Mouse (Mus musculus) hindbrain, embryonic 12.5 days (tissue): Measurements from ENCODE around the gene Mdm2. TPM values are rescaled to one million over a fixed set of nuclear protein-coding genes. Genes with fewer than 3 reads are reported as not detected.

Experiments used
- ATAC-seq: fragments of 200-750 bp; cut with Nextera tagmentation; 2 replicates; pipeline ENCODE4 v1.8.0; 2017; ENCODE audit warnings: moderate TSS enrichment; ENCODE audit not compliant: low FRiP score
- H3K27ac ChIP-seq: fragments of 300-500 bp; sonication (generic); 2 replicates; pipeline ENCODE4 v1.5.1; 2016; ENCODE audit warnings: mild to moderate bottlenecking
- H3K27me3 ChIP-seq: fragments of 300-500 bp; sonication (generic); 2 replicates; pipeline ENCODE4 v1.6.1; 2016; ENCODE audit warnings: mild to moderate bottlenecking
- H3K36me3 ChIP-seq: fragments of 300-500 bp; sonication (generic); 2 replicates; pipeline ENCODE4 v1.6.1; 2016; ENCODE audit warnings: mild to moderate bottlenecking
- H3K4me1 ChIP-seq: fragments of 300-500 bp; sonication (generic); 2 replicates; pipeline ENCODE4 v1.6.1; 2016
- H3K4me2 ChIP-seq: fragments of 300-500 bp; sonication (generic); replicated peaks from 2 replicates; pipeline ENCODE4 v1.6.1; 2016; ENCODE audit warnings: mild to moderate bottlenecking
- H3K4me3 ChIP-seq: fragments of 300-500 bp; sonication (generic); 2 replicates; pipeline ENCODE4 v1.5.1; 2016; ENCODE audit warnings: mild to moderate bottlenecking
- H3K9ac ChIP-seq: fragments of 300-500 bp; sonication (generic); 2 replicates; pipeline ENCODE4 v1.6.1; 2016; ENCODE audit warnings: mild to moderate bottlenecking, moderate library complexity
- H3K9me3 ChIP-seq: fragments of 300-500 bp; sonication (generic); replicated peaks from 2 replicates; pipeline ENCODE4 v1.6.1; 2016; ENCODE audit warnings: mild to moderate bottlenecking
- WGBS: fragments of 180-500 bp; shearing (Covaris S2); methylation state at CpG from one replicate; pipeline ENCODE4 v1.1.7; 2016; 5-methylcytosine and 5-hydroxymethylcytosine counted together
- polyA plus RNA-seq: library from polyadenylated mRNA; unstranded; fragments of >200 nt; fragmentation: Nextera tagmentation; extraction: Ambion mirVana; gene quantifications from 2 replicates; pipeline ENCODE4 v1.2.1, GENCODE M21; 2016

Mdm2 gene
- polyA plus RNA-seq, 1 experiment from 2014 or later = 69.2 TPM

GRCm38 (mm10) chr10:117663056-117663864 lies 47.3 kb downstream of the Mdm2 start:
- H3K4me3 ChIP-seq = no peak overlapping the region
- peak overlapping the region; percentile 27 for H3K4me2 ChIP-seq
- H3K9me3 ChIP-seq = no peaks in the 10 kb centered on the region
- 74% methylated on average over 14 of the region's 14 CpGs for WGBS
- H3K27ac ChIP-seq = no peak overlapping the region
- no peaks in the 10 kb centered on the region for H3K36me3 ChIP-seq
- no peak for ATAC-seq
- no peaks in the 10 kb centered on the region for H3K27me3 ChIP-seq
- H3K4me1 ChIP-seq = peaks cover 7% of the 10 kb centered on the region; the same call in 1 of the 2 replicates
- H3K9ac ChIP-seq = no peak overlapping the region

- H3K36me3 ChIP-seq = no peaks in the 10 kb centered on the region
- no peak overlapping the region for H3K4me2 ChIP-seq
- no peaks in the 10 kb centered on the region for H3K27me3 ChIP-seq
- no peaks in the 10 kb centered on the region for H3K9me3 ChIP-seq
- H3K9ac ChIP-seq = no peak overlapping the region
- H3K27ac ChIP-seq = no peak overlapping the region
- 79% methylated on average over 15 of the region's 15 CpGs for WGBS
- peaks cover 7% of the 10 kb centered on the region; the same call in 1 of the 2 replicates for H3K4me1 ChIP-seq
- H3K4me3 ChIP-seq = no peak overlapping the region
- ATAC-seq = no peak
Observed at GRCm38 (mm10) chr10:117662316-117663055, 48.1 kb downstream of the Mdm2 start.

- 60% methylated on average over 11 of the region's 11 CpGs for WGBS
- Histone ChIP-seq H3K4me3 (no peak overlapping the region), H3K27ac (no peak overlapping the region), H3K9ac (no peak overlapping the region), H3K4me1 (peaks cover 7% of the 10 kb centered on the region; the same call in 1 of the 2 replicates), H3K36me3 (no peaks in the 10 kb centered on the region), H3K9me3 (no peaks in the 10 kb centered on the region), H3K27me3 (no peaks in the 10 kb centered on the region), H3K4me2 (no peak overlapping the region)
- ATAC-seq = no peak
Observed at GRCm38 (mm10) chr10:117659819-117660218, 50.7 kb downstream of the Mdm2 start.

GRCm38 (mm10) chr10:117659430-117659813 lies 51.1 kb downstream of the Mdm2 start:
- WGBS = 61% methylated on average over 11 of the region's 11 CpGs
- H3K4me2 ChIP-seq = no peak overlapping the region

GRCm38 (mm10) chr10:117658522-117659429 lies 51.8 kb downstream of the Mdm2 start:
- no peak for ATAC-seq
- H3K4me1 ChIP-seq = peaks cover 4% of the 10 kb centered on the region; the same call in 1 of the 2 replicates
- no peaks in the 10 kb centered on the region for H3K9me3 ChIP-seq
- no peaks in the 10 kb centered on the region for H3K36me3 ChIP-seq
- H3K9ac ChIP-seq = no peak overlapping the region
- H3K27ac ChIP-seq = no peak overlapping the region
- H3K27me3 ChIP-seq = no peaks in the 10 kb centered on the region
- WGBS = 90% methylated on average over 14 of the region's 14 CpGs
- no peak overlapping the region for H3K4me3 ChIP-seq
- H3K4me2 ChIP-seq = no peak overlapping the region

More at GRCm38 (mm10) chr10:117659430-117659813, 51.1 kb downstream of the Mdm2 start:
- Histone ChIP-seq H3K9me3 (no peaks in the 10 kb centered on the region), H3K4me1 (peaks cover 7% of the 10 kb centered on the region; the same call in 1 of the 2 replicates), H3K27ac (no peak overlapping the region), H3K9ac (no peak overlapping the region), H3K36me3 (no peaks in the 10 kb centered on the region), H3K4me3 (no peak overlapping the region), H3K27me3 (no peaks in the 10 kb centered on the region)
- no peak for ATAC-seq

GRCm38 (mm10) chr10:117657659-117658306 lies 52.8 kb downstream of the Mdm2 start:
- no peaks in the 10 kb centered on the region for H3K27me3 ChIP-seq
- no peaks in the 10 kb centered on the region for H3K36me3 ChIP-seq
- 89% methylated on average over 3 of the region's 3 CpGs for WGBS
- H3K9me3 ChIP-seq = no peaks in the 10 kb centered on the region
- ATAC-seq = no peak
- no peak overlapping the region for H3K4me3 ChIP-seq
- H3K27ac ChIP-seq = no peak overlapping the region
- no peaks in the 10 kb centered on the region for H3K4me1 ChIP-seq
- H3K9ac ChIP-seq = no peak overlapping the region
- H3K4me2 ChIP-seq = no peak overlapping the region

- 82% methylated on average over 7 of the region's 7 CpGs for WGBS
- H3K4me2 ChIP-seq = no peak overlapping the region
- ATAC-seq = no peak
Observed at GRCm38 (mm10) chr10:117656985-117657658, 53.4 kb downstream of the Mdm2 start.

GRCm38 (mm10) chr10:117656662-117656962 lies 53.9 kb downstream of the Mdm2 start:
- no peak overlapping the region for H3K4me3 ChIP-seq
- H3K4me1 ChIP-seq = no peaks in the 10 kb centered on the region
- H3K4me2 ChIP-seq = no peak overlapping the region
- H3K9ac ChIP-seq = no peak overlapping the region
- no peaks in the 10 kb centered on the region for H3K36me3 ChIP-seq
- WGBS = 91% methylated on average over 6 of the region's 6 CpGs
- H3K9me3 ChIP-seq = no peaks in the 10 kb centered on the region
- no peak overlapping the region for H3K27ac ChIP-seq
- ATAC-seq = no peak
- no peaks in the 10 kb centered on the region for H3K27me3 ChIP-seq

More at GRCm38 (mm10) chr10:117656985-117657658, 53.4 kb downstream of the Mdm2 start:
- no peaks in the 10 kb centered on the region for H3K9me3 ChIP-seq
- H3K4me1 ChIP-seq = no peaks in the 10 kb centered on the region
- H3K9ac ChIP-seq = no peak overlapping the region
- H3K36me3 ChIP-seq = no peaks in the 10 kb centered on the region
- H3K27ac ChIP-seq = no peak overlapping the region
- H3K4me3 ChIP-seq = no peak overlapping the region
- no peaks in the 10 kb centered on the region for H3K27me3 ChIP-seq

- Histone ChIP-seq H3K27me3 (no peaks in the 10 kb centered on the region), H3K4me3 (no peak overlapping the region), H3K36me3 (no peaks in the 10 kb centered on the region), H3K4me2 (no peak overlapping the region), H3K9me3 (no peaks in the 10 kb centered on the region), H3K27ac (no peak overlapping the region), H3K4me1 (no peaks in the 10 kb centered on the region), H3K9ac (no peak overlapping the region)
- no peak for ATAC-seq
- WGBS = 62% methylated on average over 7 of the region's 7 CpGs
Observed at GRCm38 (mm10) chr10:117655908-117656661, 54.5 kb downstream of the Mdm2 start.

- H3K27ac ChIP-seq = no peak overlapping the region
- no peaks in the 10 kb centered on the region for H3K9me3 ChIP-seq
- 88% methylated on average over 9 of the region's 9 CpGs for WGBS
- no peak overlapping the region for H3K4me3 ChIP-seq
- no peak for ATAC-seq
- H3K4me2 ChIP-seq = no peak overlapping the region
- H3K4me1 ChIP-seq = no peaks in the 10 kb centered on the region
- H3K36me3 ChIP-seq = no peaks in the 10 kb centered on the region
- no peaks in the 10 kb centered on the region for H3K27me3 ChIP-seq
- H3K9ac ChIP-seq = no peak overlapping the region
Observed at GRCm38 (mm10) chr10:117655460-117655859, 55.1 kb downstream of the Mdm2 start.
